Mouse (Mus musculus): Measurements from ENCODE around the gene Cdkn1c. TPM values are rescaled to one million over a fixed set of nuclear protein-coding genes. Genes with fewer than 3 reads are reported as not detected.

Gene Cdkn1c
- polyA plus RNA-seq, 1 experiment from 2014 or later, result 434 TPM

- Histone ChIP-seq H3K9me3 (replicated peaks) (peaks cover 34% of the 10 kb centered on the region), H3K9ac (peak overlapping the region; percentile 19), H3K4me3 (peak overlapping the region; percentile 51), H3K27ac (peak overlapping the region; percentile 50; the same call in 1 of the 2 replicates), H3K4me2 (peak overlapping the region; percentile 68), H3K4me1 (peaks cover 11% of the 10 kb centered on the region), H3K27me3 (replicated peaks) (peaks cover 96% of the 10 kb centered on the region), H3K36me3 (peaks cover 6% of the 10 kb centered on the region; the same call in 1 of the 2 replicates)
- no peak for ATAC-seq
- 13% methylated on average over 38 of the region's 38 CpGs for WGBS (ENCODE audit: insufficient replicate concordance)
Measured at GRCm38 (mm10) chr7:143458963-143459331, 1.9 kb downstream of the Cdkn1c start.

DNA sequence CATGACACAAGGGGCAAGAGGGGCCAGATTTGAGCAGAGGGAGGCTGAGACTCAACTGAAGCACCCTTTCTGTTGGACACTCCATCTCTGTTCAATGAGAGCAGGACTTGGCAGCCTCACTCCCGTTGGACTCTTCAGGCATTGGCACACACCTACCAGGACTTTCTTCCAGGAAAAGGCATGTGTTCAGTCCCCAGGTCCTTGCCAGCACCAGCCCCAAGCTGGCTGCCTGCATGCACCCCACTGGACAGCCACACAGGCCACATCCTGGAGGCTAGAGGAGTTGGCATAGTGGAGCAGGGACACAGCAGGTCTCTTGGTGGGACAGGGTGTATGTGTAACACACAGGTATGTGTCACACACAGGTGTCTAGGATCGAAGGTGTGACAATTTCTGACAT is 13.7 kb downstream of the Cdkn1c start:
- H3K27me3 ChIP-seq (replicated peaks), result peaks cover 70% of the 10 kb centered on the region
- H3K4me1 ChIP-seq, result no peaks in the 10 kb centered on the region; the same call in 1 of the 2 replicates
- H3K27ac ChIP-seq, result no peak overlapping the region
- H3K4me2 ChIP-seq, result no peak overlapping the region
- no peaks in the 10 kb centered on the region for H3K36me3 ChIP-seq
- no peak overlapping the region for H3K4me3 ChIP-seq
- H3K9ac ChIP-seq, result no peak overlapping the region
- 27% methylated on average over 2 of the region's 2 CpGs for WGBS (ENCODE audit: insufficient replicate concordance)
- ATAC-seq, result no peak
- no peaks in the 10 kb centered on the region for H3K9me3 ChIP-seq (replicated peaks)

DNA sequence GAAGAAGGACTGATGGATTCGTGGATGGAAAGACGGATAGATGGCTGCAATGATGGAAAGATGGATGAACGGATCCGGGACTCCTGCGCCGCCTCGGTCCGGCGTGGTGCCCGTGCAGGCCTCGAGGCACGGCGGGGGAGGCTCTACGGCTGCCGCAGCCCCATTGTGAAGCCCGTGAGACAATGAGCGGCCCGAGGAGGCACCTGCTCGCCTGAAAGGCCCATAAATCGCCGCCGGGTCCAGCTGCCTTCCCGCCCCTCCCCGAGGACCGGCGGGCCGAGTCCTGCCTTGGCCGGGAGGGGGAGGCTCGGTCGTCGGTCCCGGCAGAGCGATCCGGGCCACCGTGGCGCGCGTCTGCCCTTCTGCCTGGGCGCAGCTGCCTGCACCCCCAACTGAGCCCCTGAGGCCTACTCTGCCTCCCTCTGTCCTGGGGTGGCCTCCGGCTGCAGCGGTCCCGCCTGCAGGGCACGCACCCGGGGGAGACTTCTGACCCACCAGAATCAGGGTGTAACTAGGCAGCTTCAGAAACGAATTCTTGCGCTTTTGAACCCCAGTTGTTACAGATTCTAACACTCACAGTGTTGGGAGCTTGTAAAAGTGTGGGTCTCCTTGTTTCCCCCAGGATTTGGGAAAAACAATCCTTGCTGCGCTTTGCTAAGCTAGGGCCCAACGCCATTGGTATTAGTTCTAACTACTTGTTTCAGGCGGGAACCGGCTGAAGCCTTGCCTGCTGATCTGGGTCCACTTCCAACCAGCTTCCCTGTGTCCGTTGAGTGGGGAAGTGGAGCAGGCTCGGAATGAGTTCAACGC is 15.0 kb downstream of the Cdkn1c start:
- H3K4me1 ChIP-seq, result no peaks in the 10 kb centered on the region; the same call in 1 of the 2 replicates
- no peak overlapping the region for H3K27ac ChIP-seq
- no peaks in the 10 kb centered on the region for H3K36me3 ChIP-seq
- 10% methylated on average over 53 of the region's 53 CpGs for WGBS (ENCODE audit: insufficient replicate concordance)
- no peak overlapping the region for H3K9ac ChIP-seq
- H3K4me3 ChIP-seq, result peak overlapping the region; percentile 9
- peaks cover 83% of the 10 kb centered on the region for H3K27me3 ChIP-seq (replicated peaks)
- no peaks in the 10 kb centered on the region for H3K9me3 ChIP-seq (replicated peaks)
- no peak for ATAC-seq
- H3K4me2 ChIP-seq, result peak overlapping the region; percentile 54

GRCm38 (mm10) chr7:143444955-143445648 is 15.7 kb downstream of the Cdkn1c start:
- WGBS (ENCODE audit: insufficient replicate concordance), result 7% methylated on average over 55 of the region's 55 CpGs
- Histone ChIP-seq H3K9me3 (replicated peaks) (no peaks in the 10 kb centered on the region), H3K4me3 (peak overlapping the region; percentile 9; the same call in 1 of the 2 replicates), H3K36me3 (no peaks in the 10 kb centered on the region), H3K27ac (no peak overlapping the region), H3K4me1 (no peaks in the 10 kb centered on the region; the same call in 1 of the 2 replicates), H3K9ac (no peak overlapping the region), H3K4me2 (peak overlapping the region; percentile 54), H3K27me3 (replicated peaks) (peaks cover 91% of the 10 kb centered on the region)
- ATAC-seq, result no peak

- Histone ChIP-seq H3K9me3 (replicated peaks) (no peaks in the 10 kb centered on the region), H3K4me3 (no peak overlapping the region), H3K27ac (no peak overlapping the region), H3K36me3 (no peaks in the 10 kb centered on the region), H3K9ac (no peak overlapping the region), H3K4me2 (no peak overlapping the region), H3K27me3 (replicated peaks) (peaks cover 94% of the 10 kb centered on the region), H3K4me1 (no peaks in the 10 kb centered on the region; the same call in 1 of the 2 replicates)
- WGBS (ENCODE audit: insufficient replicate concordance), result 26% methylated on average over 8 of the region's 8 CpGs
- no peak for ATAC-seq
Measured at GRCm38 (mm10) chr7:143444580-143444954, 16.3 kb downstream of the Cdkn1c start.

- 53% methylated on average over 1 of the region's 1 CpGs for WGBS (ENCODE audit: insufficient replicate concordance)
- Histone ChIP-seq H3K4me1 (peaks cover 8% of the 10 kb centered on the region; the same call in 1 of the 2 replicates), H3K9ac (no peak overlapping the region), H3K9me3 (replicated peaks) (no peaks in the 10 kb centered on the region), H3K4me2 (no peak overlapping the region), H3K27me3 (replicated peaks) (peaks cover 97% of the 10 kb centered on the region), H3K27ac (no peak overlapping the region), H3K36me3 (no peaks in the 10 kb centered on the region), H3K4me3 (no peak overlapping the region)
- ATAC-seq, result no peak
Measured at GRCm38 (mm10) chr7:143438965-143439364, 21.9 kb downstream of the Cdkn1c start.

GRCm38 (mm10) chr7:143437894-143438581 is 22.8 kb downstream of the Cdkn1c start:
- peak overlapping the region; percentile 58 for H3K9ac ChIP-seq
- ATAC-seq, result no peak
- H3K9me3 ChIP-seq (replicated peaks), result no peaks in the 10 kb centered on the region
- H3K27ac ChIP-seq, result 0 out of 2 replicates have a peak overlapping the region, but pooled peaks have one; percentile 6
- peaks cover 8% of the 10 kb centered on the region; the same call in 1 of the 2 replicates for H3K4me1 ChIP-seq
- peak overlapping the region; percentile 46 for H3K4me3 ChIP-seq
- peaks cover 97% of the 10 kb centered on the region for H3K27me3 ChIP-seq (replicated peaks)
- peak overlapping the region; percentile 65 for H3K4me2 ChIP-seq
- no peaks in the 10 kb centered on the region for H3K36me3 ChIP-seq
- WGBS (ENCODE audit: insufficient replicate concordance), result 7% methylated on average over 60 of the region's 63 CpGs

DNA sequence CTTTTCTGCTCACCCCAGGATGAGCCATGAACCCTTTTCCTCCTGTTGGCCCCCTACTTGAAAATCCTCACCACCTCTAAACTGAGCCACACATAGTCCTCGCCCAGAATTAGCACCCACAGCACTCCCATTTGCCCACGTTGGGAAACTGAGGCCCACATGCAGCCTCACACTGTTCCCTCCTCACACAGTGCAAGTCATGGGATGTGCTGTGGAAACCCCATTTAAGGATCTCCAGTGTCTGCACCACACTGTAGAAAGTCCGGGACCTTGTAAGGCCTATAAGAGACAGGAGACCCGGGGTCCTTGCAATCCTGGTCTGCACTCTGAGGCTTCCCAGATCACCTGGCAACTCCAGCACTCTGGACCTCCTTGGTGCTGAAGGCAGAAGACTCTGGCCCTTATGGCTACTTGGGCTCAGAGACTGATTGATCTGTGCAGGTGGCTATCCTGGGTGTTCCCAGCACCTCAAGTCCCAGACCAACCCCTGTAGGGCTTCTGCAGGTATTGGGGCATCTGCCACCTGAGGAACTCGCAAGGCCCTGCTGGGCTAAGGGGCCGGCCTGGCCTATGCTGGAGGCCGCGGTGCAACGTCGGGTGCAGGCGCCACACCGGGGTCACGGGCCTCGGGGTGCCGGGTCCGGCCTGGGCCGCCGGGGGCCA is 23.5 kb downstream of the Cdkn1c start:
- peaks cover 95% of the 10 kb centered on the region for H3K27me3 ChIP-seq (replicated peaks)
- H3K4me2 ChIP-seq, result peak overlapping the region; percentile 65
- H3K9ac ChIP-seq, result peak overlapping the region; percentile 58
- H3K27ac ChIP-seq, result 0 out of 2 replicates have a peak overlapping the region, but pooled peaks have one; percentile 6
- peaks cover 8% of the 10 kb centered on the region; the same call in 1 of the 2 replicates for H3K4me1 ChIP-seq
- H3K9me3 ChIP-seq (replicated peaks), result no peaks in the 10 kb centered on the region
- 15% methylated on average over 18 of the region's 18 CpGs for WGBS (ENCODE audit: insufficient replicate concordance)
- no peaks in the 10 kb centered on the region for H3K36me3 ChIP-seq
- H3K4me3 ChIP-seq, result peak overlapping the region; percentile 46
- no peak for ATAC-seq

DNA sequence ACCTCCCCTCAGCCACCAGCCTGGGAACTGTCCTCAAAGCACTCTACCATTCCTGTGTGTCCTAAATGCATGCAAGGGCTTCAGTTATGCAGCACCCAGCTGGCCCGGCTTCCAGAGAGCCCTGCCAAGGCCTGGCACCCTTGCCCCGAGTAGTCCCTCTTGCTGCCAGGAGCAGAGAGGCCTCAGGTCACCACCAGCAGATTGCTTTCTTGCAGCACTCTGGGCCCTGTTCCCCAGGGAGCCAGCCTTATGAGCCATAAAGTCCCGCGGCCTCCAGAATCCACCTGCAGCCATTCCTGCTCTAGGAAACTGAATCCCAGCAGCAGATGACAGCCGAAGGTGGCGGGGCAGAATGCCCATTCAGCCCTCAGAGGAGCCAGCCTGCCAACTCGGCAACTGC is 27.5 kb downstream of the Cdkn1c start:
- no peak overlapping the region for H3K4me3 ChIP-seq
- no peak for ATAC-seq
- no peak overlapping the region for H3K4me2 ChIP-seq
- no peak overlapping the region for H3K27ac ChIP-seq
- 61% methylated on average over 7 of the region's 7 CpGs for WGBS (ENCODE audit: insufficient replicate concordance)
- no peaks in the 10 kb centered on the region for H3K9me3 ChIP-seq (replicated peaks)
- H3K9ac ChIP-seq, result no peak overlapping the region
- peaks cover 70% of the 10 kb centered on the region for H3K27me3 ChIP-seq (replicated peaks)
- H3K4me1 ChIP-seq, result peaks cover 5% of the 10 kb centered on the region; the same call in 1 of the 2 replicates
- no peaks in the 10 kb centered on the region for H3K36me3 ChIP-seq

DNA sequence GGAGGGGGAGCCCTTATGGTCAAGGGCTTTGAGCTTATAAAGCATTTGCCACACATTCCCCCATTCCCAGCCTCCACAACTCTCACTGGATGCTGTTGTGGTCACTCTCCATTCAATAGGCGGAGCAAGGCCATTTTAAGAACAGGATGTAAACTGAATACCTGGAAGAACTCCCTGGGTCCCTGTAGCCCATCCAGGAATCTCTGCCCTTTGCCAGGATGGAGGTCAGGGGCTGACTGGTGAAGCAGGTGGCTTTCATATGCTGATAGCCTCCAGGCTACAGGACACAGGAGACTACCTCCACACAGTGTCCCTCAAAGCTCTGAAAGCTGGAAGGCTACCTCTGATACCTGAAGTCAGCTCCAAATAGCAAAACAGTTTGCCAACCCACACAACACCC is 28.2 kb downstream of the Cdkn1c start:
- Histone ChIP-seq H3K4me3 (no peak overlapping the region), H3K4me2 (no peak overlapping the region), H3K27ac (no peak overlapping the region), H3K27me3 (replicated peaks) (peaks cover 70% of the 10 kb centered on the region), H3K36me3 (no peaks in the 10 kb centered on the region), H3K9ac (no peak overlapping the region), H3K4me1 (peaks cover 4% of the 10 kb centered on the region; the same call in 1 of the 2 replicates), H3K9me3 (replicated peaks) (no peaks in the 10 kb centered on the region)
- no peak for ATAC-seq
- WGBS (ENCODE audit: insufficient replicate concordance), result 50% methylated on average over 1 of the region's 1 CpGs

- Histone ChIP-seq H3K27me3 (replicated peaks) (peaks cover 52% of the 10 kb centered on the region), H3K4me2 (no peak overlapping the region), H3K4me1 (no peaks in the 10 kb centered on the region), H3K4me3 (no peak overlapping the region), H3K36me3 (no peaks in the 10 kb centered on the region), H3K9ac (no peak overlapping the region), H3K27ac (no peak overlapping the region), H3K9me3 (replicated peaks) (no peaks in the 10 kb centered on the region)
- WGBS (ENCODE audit: insufficient replicate concordance), result 39% methylated on average over 2 of the region's 2 CpGs
- ATAC-seq, result no peak
Measured at GRCm38 (mm10) chr7:143428814-143429499, 31.9 kb downstream of the Cdkn1c start.
